ENCODE assay signal across 18 mouse cellular contexts in genomic region chr12:103711537-103711936, GRCm38 (mm10). TPM values are rescaled to one million over a fixed set of nuclear protein-coding genes. Genes with fewer than 3 reads are reported as not detected.
A peak's percentile ranks its signal among the peaks of the same experiment; 100 is the strongest.
DNase-seq lines count a peak whose midpoint lies in the region; ATAC-seq and TF ChIP-seq lines count a peak whose summit lies in the region.
"Had no signal": no experiment of that assay in that cellular context is flagged by ENCODE, and none has a peak within 500 bp of the region (broad histone marks: within the 10 kb centered on the region; RNA-seq: fewer than 3 reads in every experiment).

No protein-coding gene starts in this region.

- DNase-seq in adrenal gland, adult (ENCODE audit: inconsistent age in 2 of 2, low spot score in 1 of 2) = peak; percentile 43 to 79
- no peak for DNase-seq in adrenal gland, postnatal 4 days (ENCODE audit: low spot score in 2 of 2)
- no peak for DNase-seq in layer of hippocampus, adult 2 months (ENCODE audit: low spot score in 2 of 2)
- no peak for DNase-seq in layer of hippocampus, adult 18-20 months (ENCODE audit: low spot score in 2 of 2)
- peak; percentile 32 for DNase-seq in 3T3-L1 (ENCODE audit: low read depth, low spot score)
- peak; percentile 48 for DNase-seq in adrenal gland, postnatal 14 days
- no peak for DNase-seq in MN1 (ENCODE audit: low spot score)
- no peak for DNase-seq in forebrain, postnatal 0 days
- DNase-seq: cerebellum, adult 11-12 months; midbrain, embryonic 14.5 days had no signal

- H3K4me3 ChIP-seq in layer of hippocampus, adult 2 months = no peak overlapping the region
- no peak overlapping the region for H3K4me3 ChIP-seq in forebrain, postnatal 0 days (ENCODE audit: low read depth, low read length)

- ATAC-seq in forebrain, postnatal 0 days = no peak

- H3K9ac ChIP-seq in forebrain, postnatal 0 days = no peak overlapping the region

- WGBS in forebrain, postnatal 0 days = 76% methylated on average over 3 of the region's 3 CpGs

- H3K36me3 ChIP-seq in forebrain, postnatal 0 days (ENCODE audit: insufficient read depth) = no peaks in the 10 kb centered on the region

- peak; percentile 61 for TF ChIP-seq CTCF in layer of hippocampus, adult 2 months (conservative IDR thresholded peaks at IDR 0.05)
- TF ChIP-seq CTCF in forebrain, postnatal 0 days (IDR thresholded peaks at IDR 0.05; ENCODE audit: low read depth) = no peak

- no peak overlapping the region for H3K27ac ChIP-seq in layer of hippocampus, adult 2 months
- H3K27ac ChIP-seq in forebrain, postnatal 0 days (ENCODE audit: low read depth, low read length) = no peak overlapping the region
- H3K27ac ChIP-seq: macrophage had no signal

- H3K9me3 ChIP-seq in forebrain, postnatal 0 days (ENCODE audit: low read length) = no peaks in the 10 kb centered on the region

- H3K4me1 ChIP-seq in forebrain, postnatal 0 days (ENCODE audit: insufficient read depth) = no peaks in the 10 kb centered on the region

- H3K27me3 ChIP-seq in forebrain, postnatal 0 days (ENCODE audit: insufficient read depth, low read length) = no peaks in the 10 kb centered on the region

- H3K4me2 ChIP-seq in forebrain, postnatal 0 days (ENCODE audit: low read depth) = no peak overlapping the region

RNA-seq across cellular contexts. Expression of gene Serpina1f, which starts 16.2 kb away (rescaled TPM):
- not detected for total RNA-seq in adrenal gland, postnatal 4 days (2021)
- not detected for total RNA-seq in layer of hippocampus, adult 2 months (2021)
- not detected for total RNA-seq in layer of hippocampus, adult 18-20 months (2021)
- not detected in 2 replicates for total RNA-seq in adrenal gland, postnatal 14 days (2021)
- total RNA-seq in forebrain, postnatal 0 days (2014; rRNA removed) = not detected in 2 replicates
- polyA plus RNA-seq in forebrain, postnatal 0 days (2015; fragmentation: Nextera tagmentation; extraction: Ambion mirVana) = not detected in 2 replicates
- total RNA-seq: granulocyte monocyte progenitor cell, adult 5-6 weeks; layer of hippocampus, postnatal 10 days had no signal
- polyA plus RNA-seq: frontal cortex, adult 2 months; heart, embryonic 16.5 days; limb, embryonic 11.5 days; macrophage; midbrain, embryonic 14.5 days; neural tube, embryonic 11.5 days; thymus, postnatal 0 days had no signal

RNA-seq across cellular contexts. Expression of gene Serpina16, which starts 35.6 kb away (rescaled TPM):
- not detected for total RNA-seq in adrenal gland, postnatal 4 days (2021)
- not detected for total RNA-seq in layer of hippocampus, adult 2 months (2021)
- not detected for total RNA-seq in layer of hippocampus, adult 18-20 months (2021)
- total RNA-seq in adrenal gland, postnatal 14 days (2021) = not detected in 2 replicates
- not detected in 2 replicates for total RNA-seq in forebrain, postnatal 0 days (2014; rRNA removed)
- polyA plus RNA-seq in forebrain, postnatal 0 days (2015; fragmentation: Nextera tagmentation; extraction: Ambion mirVana) = not detected in 2 replicates
- total RNA-seq: granulocyte monocyte progenitor cell, adult 5-6 weeks; layer of hippocampus, postnatal 10 days had no signal
- polyA plus RNA-seq: frontal cortex, adult 2 months; heart, embryonic 16.5 days; limb, embryonic 11.5 days; macrophage; midbrain, embryonic 14.5 days; neural tube, embryonic 11.5 days; thymus, postnatal 0 days had no signal

RNA-seq across cellular contexts. Expression of gene Serpina6, which starts 54.5 kb away (rescaled TPM):
- total RNA-seq in adrenal gland, postnatal 4 days (2021) = 1 to 10 TPM in 1 of 2 experiments, under 1 TPM in 1; 0.76 to 3.0 TPM
- not detected for total RNA-seq in layer of hippocampus, adult 2 months (2021)
- total RNA-seq in layer of hippocampus, adult 18-20 months (2021) = not detected
- 5.4 and 113 TPM in 2 replicates for total RNA-seq in adrenal gland, postnatal 14 days (2021)
- not detected in 2 replicates for total RNA-seq in forebrain, postnatal 0 days (2014; rRNA removed)
- 0.11 TPM in 1 of 2 replicates, not detected in the other for polyA plus RNA-seq in forebrain, postnatal 0 days (2015; fragmentation: Nextera tagmentation; extraction: Ambion mirVana)
- total RNA-seq: granulocyte monocyte progenitor cell, adult 5-6 weeks; layer of hippocampus, postnatal 10 days had no signal
- polyA plus RNA-seq: frontal cortex, adult 2 months; macrophage; midbrain, embryonic 14.5 days had no signal

Comparison
In these comparisons a context has a peak if more than half of its experiments do, and no peak if none do; other contexts are left out.
1. DNase-seq: peak in adrenal gland, adult (2 of 2), 3T3-L1 (single experiment) and adrenal gland, postnatal 14 days (single experiment); none in adrenal gland, postnatal 4 days (0 of 2), layer of hippocampus, adult 2 months (0 of 2), layer of hippocampus, adult 18-20 months (0 of 2), MN1 (single experiment) and forebrain, postnatal 0 days (single experiment).